Mouse (Mus musculus) left cerebral cortex, postnatal 4 days (tissue): Measurements from ENCODE around the gene Ikbkg. TPM values are rescaled to one million over a fixed set of nuclear protein-coding genes. Genes with fewer than 3 reads are reported as not detected.
A peak's percentile ranks its signal among the peaks of the same experiment; 100 is the strongest.
"Not testable (repeated sequence)": the region's sequence is repeated elsewhere in the genome, so short reads cannot be mapped to it uniquely, and the experiment has no call there.

Source experiments
- DNase-seq: peaks from one replicate; pipeline ENCODE4 v3.0.0-alpha.2; 2022
- intact Hi-C: fragments of 180-260 bp; cut with DNase I; formaldehyde crosslinking; loops from one replicate; pipeline ENCODE4 v1.15.1; 2025
- total RNA-seq, 2 experiments: library from RNA; stranded (reverse); gene quantifications; 2 replicates each; pipeline ENCODE4 v1.2.3; 2021

Ikbkg gene
- total RNA-seq, 2 experiments from 2014 or later: 25.9 to 34.0 TPM

- intact Hi-C loops: no loop called here
- DNase-seq: peak; percentile 46
Observed at GRCm38 (mm10) chrX:74429290-74429821, 36.3 kb downstream of the Ikbkg start.

DNA sequence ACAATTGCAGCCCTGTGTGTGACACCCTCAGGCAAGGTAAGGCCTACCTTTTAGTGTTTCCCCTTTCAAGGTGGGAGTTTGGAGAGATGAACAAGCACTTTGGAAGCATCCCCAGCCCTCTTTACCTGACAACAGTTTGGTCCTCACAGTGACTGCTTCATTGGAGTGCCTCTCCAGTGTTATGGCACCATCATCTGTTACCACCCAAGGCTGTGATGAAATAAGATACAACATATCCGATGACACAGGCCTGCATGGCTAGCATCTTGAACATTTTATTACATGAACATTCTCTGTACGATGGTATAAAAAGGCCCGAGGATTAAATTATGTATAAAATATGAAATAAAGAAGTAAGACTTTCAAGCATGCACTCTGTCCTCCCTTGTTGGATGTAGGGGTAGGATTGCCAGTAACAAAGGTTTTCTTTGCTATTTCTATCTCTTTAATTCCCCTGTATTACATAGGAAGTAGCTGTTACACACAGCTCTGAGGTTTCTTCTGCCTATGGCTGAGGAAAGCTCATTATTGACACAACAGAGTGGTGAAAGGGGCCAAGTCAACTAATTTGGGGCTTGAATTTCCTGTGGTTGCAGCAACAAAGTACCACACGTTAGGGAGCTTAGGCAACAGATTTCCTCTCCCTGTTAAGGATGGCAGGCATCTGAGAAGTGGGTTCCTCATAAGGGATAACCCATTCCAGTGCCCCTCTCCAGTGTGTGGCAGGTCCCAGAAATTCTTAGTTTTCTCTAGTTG is 58.2 kb downstream of the Ikbkg start:
- intact Hi-C loops: no loop called here
- no peak for DNase-seq

DNA sequence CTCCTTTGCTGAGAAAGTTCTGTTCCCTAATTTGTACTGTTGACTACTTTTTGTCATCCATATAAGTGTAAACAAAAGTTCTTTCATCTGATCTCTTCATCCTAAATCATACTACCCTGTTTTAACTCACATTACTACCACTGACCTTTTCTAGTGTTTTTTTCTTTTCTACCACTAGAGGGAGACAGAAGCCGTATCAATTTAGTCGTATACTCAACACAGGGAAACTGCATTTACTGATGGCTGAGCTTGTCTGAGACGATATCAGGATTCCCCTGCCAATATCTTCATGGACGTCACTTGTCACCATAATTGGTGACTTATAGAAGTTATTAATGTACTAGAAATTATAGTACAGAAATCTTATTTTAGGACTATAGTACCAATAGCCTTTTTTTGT is 59.7 kb downstream of the Ikbkg start:
- DNase-seq: no peak
- intact Hi-C loops: no loop called here

DNA sequence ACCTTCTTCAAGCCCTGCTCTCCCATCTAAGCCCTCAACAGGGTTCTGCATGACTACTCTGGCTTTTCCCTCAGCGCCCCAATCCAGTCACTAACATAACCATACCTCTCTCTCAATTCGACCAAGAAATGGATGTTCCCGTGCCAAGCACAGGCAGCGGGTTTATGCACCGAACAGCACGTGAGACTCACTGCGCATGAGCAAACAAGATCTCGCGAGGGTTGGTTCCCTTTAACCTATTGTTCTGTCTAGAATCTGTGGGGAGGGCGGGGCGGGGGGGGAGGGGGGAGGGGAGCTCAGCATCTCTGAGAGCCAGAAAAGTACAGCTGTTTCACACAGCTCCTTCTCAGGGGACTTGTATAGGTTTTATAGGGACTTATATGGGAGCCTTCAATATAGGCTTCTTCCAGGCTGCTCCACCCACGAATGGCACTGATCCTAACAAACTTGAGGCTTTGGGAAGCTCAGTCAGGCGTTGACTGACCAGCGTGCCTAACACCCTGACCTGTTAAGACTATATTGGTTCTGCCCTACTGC is 88.3 kb downstream of the Ikbkg start, which contains the start of gene Gm6880:
Gene Gm6880 (minus strand): TSS at position 51 of the 537 bp plus-strand sequence.
- DNase-seq, intact Hi-C loops: not testable (repeated sequence)

- DNase-seq: no peak
- intact Hi-C loops: no loop called here
Observed at GRCm38 (mm10) chrX:74497131-74497530, 104.0 kb downstream of the Ikbkg start.

Other genes with a start within 250 kb of the Ikbkg start
- not detected for gene Tex28, start 225.5 kb upstream of the Ikbkg start, total RNA-seq
- not detected for gene Tktl1, start 216.0 kb upstream of the Ikbkg start, total RNA-seq
- 100 to 1,000 TPM; 434 to 445 TPM for gene Flna, start 143.5 kb upstream of the Ikbkg start, total RNA-seq
- gene Emd, start 138.6 kb upstream of the Ikbkg start, total RNA-seq: 10 to 100 TPM; 48.2 to 52.3 TPM
- 100 to 1,000 TPM; 264 to 422 TPM for gene Rpl10, start 122.5 kb upstream of the Ikbkg start, total RNA-seq
- gene Taz, start 111.4 kb upstream of the Ikbkg start, total RNA-seq: 10 to 100 TPM; 54.8 to 57.4 TPM
- gene Dnase1l1, start 111.0 kb upstream of the Ikbkg start, total RNA-seq: 1 to 10 TPM; 2.5 to 5.0 TPM
- gene Atp6ap1, start 96.2 kb upstream of the Ikbkg start, total RNA-seq: 100 to 1,000 TPM; 228 to 244 TPM
- 100 to 1,000 TPM; 745 to 773 TPM for gene Gdi1, start 88.3 kb upstream of the Ikbkg start, total RNA-seq
- 10 to 100 TPM; 45.7 to 49.8 TPM for gene Fam50a, start 80.3 kb upstream of the Ikbkg start, total RNA-seq
- 100 to 1,000 TPM; 172 to 190 TPM for gene Plxna3, start 64.2 kb upstream of the Ikbkg start, total RNA-seq
- gene Lage3, start 39.7 kb upstream of the Ikbkg start, total RNA-seq: 10 to 100 TPM; 34.2 to 34.5 TPM
- 10 to 100 TPM; 43.2 to 48.8 TPM for gene Ubl4a, start 20.1 kb upstream of the Ikbkg start, total RNA-seq
- gene Slc10a3, start 19.9 kb upstream of the Ikbkg start, total RNA-seq: 1 to 10 TPM; 2.7 to 3.8 TPM
- gene Fam3a, start within 50 bp of the Ikbkg start, total RNA-seq: 10 to 100 TPM; 20.4 to 22.2 TPM
- gene G6pdx, start 35.9 kb downstream of the Ikbkg start, total RNA-seq: 10 to 100 TPM; 48.4 to 50.7 TPM
- not detected for gene Gm6880, start 88.1 kb downstream of the Ikbkg start, total RNA-seq
- gene Olfr1326-ps1, start 181.6 kb downstream of the Ikbkg start, total RNA-seq: not detected
- not detected for gene Olfr1325, start 199.4 kb downstream of the Ikbkg start, total RNA-seq